Mouse (Mus musculus) myocyte (in vitro differentiated cells): ENCODE results near the gene Ccdc155. TPM values are rescaled to one million over a fixed set of nuclear protein-coding genes. Genes with fewer than 3 reads are reported as not detected.

Source experiments
- H3K27me3 ChIP-seq: one replicate; pipeline ENCODE4 v1.6.1; 2011; ENCODE audit not compliant: control insufficient read depth, insufficient read depth, insufficient read length
- H3K36me3 ChIP-seq: one replicate; pipeline ENCODE4 v1.6.1; 2011; ENCODE audit not compliant: control insufficient read depth, insufficient read depth
- H3K4me2 ChIP-seq: one replicate; pipeline ENCODE4 v1.6.1; 2011; ENCODE audit warnings: low read depth, control low read depth
- H3K4me3 ChIP-seq: one replicate; pipeline ENCODE4 v1.5.1; 2011; ENCODE audit warnings: mild to moderate bottlenecking, control low read depth, moderate library complexity
- H3K79me2 ChIP-seq: one replicate; pipeline ENCODE4 v1.6.1; 2011; ENCODE audit not compliant: control insufficient read depth, insufficient read depth
- H3ac ChIP-seq: one replicate; pipeline ENCODE4 v1.6.1; 2011; ENCODE audit not compliant: control insufficient read depth, insufficient read length
- CEBPB ChIP-seq: IDR thresholded peaks from 2 replicates; pipeline ENCODE4 v1.6.1; 2011; ENCODE audit warnings: mild to moderate bottlenecking, moderate library complexity; ENCODE audit not compliant: poor library complexity, insufficient read depth, severe bottlenecking
- E2F4 ChIP-seq: IDR thresholded peaks from one replicate; pipeline ENCODE4 v1.6.1; 2011; ENCODE audit warnings: mild to moderate bottlenecking, control low read depth, moderate library complexity; ENCODE audit not compliant: insufficient read depth
- MAX ChIP-seq: IDR thresholded peaks from one replicate; pipeline ENCODE4 v1.6.1; 2011; ENCODE audit warnings: low read depth, mild to moderate bottlenecking, control low read depth
- MYOD1 ChIP-seq, 3 experiments: IDR thresholded peaks; one replicate each; pipeline ENCODE4 v1.6.1; 2011; ENCODE audit warnings: control low read depth in 2 of 3, low read depth in 2 of 3, mild to moderate bottlenecking in 2 of 3, moderate library complexity in 1 of 3; ENCODE audit not compliant: insufficient read length in 2 of 3, control insufficient read depth in 1 of 3
- MYOG ChIP-seq, 3 experiments: IDR thresholded peaks; one replicate each; pipeline ENCODE4 v1.6.1; 2011; ENCODE audit warnings: control low read depth in 2 of 3, low read depth in 2 of 3, mild to moderate bottlenecking in 2 of 3; ENCODE audit not compliant: insufficient read length in 2 of 3, control insufficient read depth in 1 of 3, insufficient read depth in 1 of 3
- POLR2A ChIP-seq: IDR thresholded peaks from one replicate; pipeline ENCODE4 v1.6.1; 2011; ENCODE audit warnings: low read depth, mild to moderate bottlenecking, control low read depth, moderate library complexity; ENCODE audit not compliant: insufficient read length
- POLR2AphosphoS2 ChIP-seq: IDR thresholded peaks from one replicate; pipeline ENCODE4 v1.6.1; 2011; ENCODE audit warnings: low read depth, control low read depth; ENCODE audit not compliant: insufficient read length
- REST ChIP-seq: IDR thresholded peaks from one replicate; pipeline ENCODE4 v1.6.1; 2011; ENCODE audit warnings: mild to moderate bottlenecking, control low read depth, moderate library complexity; ENCODE audit not compliant: insufficient read depth, insufficient read length
- SRF ChIP-seq: IDR thresholded peaks from one replicate; pipeline ENCODE4 v1.6.1; 2011; ENCODE audit warnings: low read depth; ENCODE audit not compliant: control insufficient read depth, insufficient read length
- TCF12 ChIP-seq: IDR thresholded peaks from one replicate; pipeline ENCODE4 v1.6.1; 2011; ENCODE audit warnings: mild to moderate bottlenecking, control low read depth; ENCODE audit not compliant: poor library complexity, insufficient read depth, severe bottlenecking
- TCF3 ChIP-seq: IDR thresholded peaks from one replicate; pipeline ENCODE4 v1.6.1; 2011; ENCODE audit warnings: low read depth, control low read depth; ENCODE audit not compliant: insufficient read length
- USF1 ChIP-seq: IDR thresholded peaks from one replicate; pipeline ENCODE4 v1.6.1; 2011; ENCODE audit warnings: low read depth, mild to moderate bottlenecking, control low read depth, moderate library complexity
- polyA plus RNA-seq: library from polyadenylated mRNA; unstranded; fragments of >200 nt; fragmentation: generic; extraction: Trizol; gene quantifications from one replicate; pipeline ENCODE4 v1.2.1, GENCODE M21; 2012; ENCODE audit warnings: missing spikeins

The Ccdc155 gene
- polyA plus RNA-seq, 1 experiment, result 2.2 TPM

DNA sequence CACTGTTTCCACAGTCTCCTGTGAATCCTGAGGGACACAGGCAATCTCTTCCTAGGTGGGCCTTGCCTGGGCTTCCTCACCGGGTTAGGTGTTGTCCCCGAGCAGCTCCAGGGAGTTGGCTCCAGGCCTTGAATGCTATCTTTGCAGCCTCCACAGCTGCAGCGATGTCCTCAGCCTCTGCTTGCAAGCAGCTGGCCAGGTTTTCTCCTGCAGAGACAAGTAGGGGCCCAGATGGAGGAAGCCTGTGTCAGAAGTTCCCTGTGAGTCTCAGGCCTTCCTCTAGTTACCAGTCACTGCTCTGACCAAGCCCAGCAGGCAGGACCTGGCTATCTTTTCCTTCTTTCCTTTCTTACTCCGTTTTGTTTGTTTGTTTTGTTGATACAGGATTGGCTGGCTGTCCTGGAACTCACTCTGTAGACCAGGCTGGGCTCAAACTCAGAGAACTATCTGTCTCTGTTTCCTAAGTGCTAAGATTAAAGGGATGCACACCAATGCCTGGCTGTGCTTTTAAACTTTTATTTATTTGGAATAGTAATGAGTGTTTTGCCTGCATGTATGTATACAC, 56.1 kb downstream of the Ccdc155 start:
- peaks cover 4% of the 10 kb centered on the region for H3K36me3 ChIP-seq
- H3K4me2 ChIP-seq, result no peak overlapping the region
- H3K4me3 ChIP-seq, result no peak overlapping the region
- no peaks in the 10 kb centered on the region for H3K27me3 ChIP-seq
- no peak overlapping the region for H3ac ChIP-seq
- H3K79me2 ChIP-seq, result peaks cover 3% of the 10 kb centered on the region
- no peak for TF ChIP-seq POLR2AphosphoS2

- Histone ChIP-seq H3ac (no peak overlapping the region), H3K79me2 (no peaks in the 10 kb centered on the region), H3K4me2 (no peak overlapping the region), H3K27me3 (no peaks in the 10 kb centered on the region), H3K36me3 (peaks cover 4% of the 10 kb centered on the region), H3K4me3 (no peak overlapping the region)
- TF ChIP-seq MYOG (IDR thresholded peaks at IDR 0.05; ENCODE audit: control insufficient read depth in 1 of 3, insufficient read depth in 1 of 3, insufficient read length in 2 of 3, low read depth in 2 of 3) (no peak), E2F4 (no peak)
These were observed 56.8 kb downstream of the Ccdc155 start for GRCm38 (mm10) chr7:45147899-45148298.

DNA sequence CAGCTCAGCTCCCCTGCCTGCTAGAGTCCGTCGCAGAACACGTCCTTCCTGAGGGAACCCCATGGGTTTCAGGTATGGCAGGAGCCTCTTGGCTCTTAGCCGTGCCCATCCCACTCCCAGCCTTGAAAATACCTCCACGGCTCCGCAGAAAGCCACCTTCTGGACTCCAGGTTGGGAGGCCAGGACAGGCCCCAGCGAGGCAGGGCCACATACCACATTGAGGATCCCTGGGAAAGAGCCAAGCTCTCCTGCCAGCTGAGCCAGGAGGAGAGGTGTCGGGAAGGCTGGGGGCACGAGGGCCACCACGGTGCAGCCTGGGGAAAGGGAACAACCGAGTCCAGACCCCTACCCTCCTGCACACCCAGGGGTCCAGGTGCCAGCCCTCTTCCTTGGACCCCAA, 57.4 kb downstream of the Ccdc155 start:
- Histone ChIP-seq H3K4me3 (no peak overlapping the region), H3K79me2 (no peaks in the 10 kb centered on the region), H3K36me3 (peaks cover 4% of the 10 kb centered on the region), H3ac (no peak overlapping the region), H3K4me2 (no peak overlapping the region), H3K27me3 (no peaks in the 10 kb centered on the region)
- no peak for TF ChIP-seq MYOG (IDR thresholded peaks at IDR 0.05; ENCODE audit: control insufficient read depth in 1 of 3, insufficient read depth in 1 of 3, insufficient read length in 2 of 3, low read depth in 2 of 3)
- no peak for TF ChIP-seq MAX
- no peak for TF ChIP-seq POLR2A
- TF ChIP-seq SRF, result no peak
- no peak for TF ChIP-seq TCF12
- TF ChIP-seq USF1, result no peak
- TF ChIP-seq REST, result no peak
- no peak for TF ChIP-seq TCF3
- TF ChIP-seq E2F4, result no peak
- TF ChIP-seq POLR2AphosphoS2, result no peak

GRCm38 (mm10) chr7:45145460-45145859, 59.2 kb downstream of the Ccdc155 start:
- Histone ChIP-seq H3ac (no peak overlapping the region), H3K4me3 (no peak overlapping the region), H3K36me3 (peaks cover 4% of the 10 kb centered on the region), H3K27me3 (no peaks in the 10 kb centered on the region), H3K79me2 (no peaks in the 10 kb centered on the region), H3K4me2 (no peak overlapping the region)
- TF ChIP-seq TCF12 (no peak), USF1 (no peak), POLR2A (no peak), TCF3 (no peak), MAX (no peak), CEBPB (no peak), MYOD1 (IDR thresholded peaks at IDR 0.05; ENCODE audit: control insufficient read depth in 1 of 3, insufficient read length in 2 of 3, low read depth in 2 of 3) (no peak), MYOG (IDR thresholded peaks at IDR 0.05; ENCODE audit: control insufficient read depth in 1 of 3, insufficient read depth in 1 of 3, insufficient read length in 2 of 3, low read depth in 2 of 3) (no peak), POLR2AphosphoS2 (no peak), REST (no peak)

- H3K4me2 ChIP-seq, result no peak overlapping the region
- H3K36me3 ChIP-seq, result peaks cover 4% of the 10 kb centered on the region
- TF ChIP-seq TCF12, result no peak
- TF ChIP-seq USF1, result no peak
- no peak for TF ChIP-seq E2F4
- TF ChIP-seq POLR2A, result no peak
- TF ChIP-seq CEBPB, result no peak
- no peak for TF ChIP-seq MAX
- no peak for TF ChIP-seq SRF
- TF ChIP-seq POLR2AphosphoS2, result no peak
- H3K79me2 ChIP-seq, result no peaks in the 10 kb centered on the region
- no peaks in the 10 kb centered on the region for H3K27me3 ChIP-seq
- no peak overlapping the region for H3ac ChIP-seq
- no peak overlapping the region for H3K4me3 ChIP-seq
These were observed 60.1 kb downstream of the Ccdc155 start for GRCm38 (mm10) chr7:45144368-45145174.
